Mouse (Mus musculus) liver, embryonic 14.5 days (tissue): ENCODE data around the gene Htr1a. TPM values are rescaled to one million over a fixed set of nuclear protein-coding genes. Genes with fewer than 3 reads are reported as not detected.

Experiments
- ATAC-seq: fragments of 200-750 bp; cut with Nextera tagmentation; 2 replicates; pipeline ENCODE4 v1.8.0; 2017; ENCODE audit warnings: moderate number of reproducible peaks, mild to moderate bottlenecking, moderate library complexity; ENCODE audit not compliant: insufficient read depth
- DNase-seq, 3 experiments: peaks; one replicate each; pipeline ENCODE4 v3.0.0-alpha.2; 2012 to 2013; ENCODE audit warnings: low read depth in 3 of 3, low spot score in 3 of 3
- H3K27ac ChIP-seq: fragments of 300-500 bp; sonication (generic); 2 replicates; pipeline ENCODE4 v1.5.1; 2014; ENCODE audit warnings: moderate library complexity, mild to moderate bottlenecking, control low read depth, inconsistent platforms
- H3K27me3 ChIP-seq: fragments of 300-500 bp; sonication (generic); 2 replicates; pipeline ENCODE4 v1.6.1; 2014; ENCODE audit warnings: mild to moderate bottlenecking, low read length, moderate library complexity; ENCODE audit not compliant: control insufficient read depth, insufficient read depth
- H3K36me3 ChIP-seq: fragments of 300-500 bp; sonication (generic); replicated peaks from 2 replicates; pipeline ENCODE4 v1.6.1; 2014; ENCODE audit warnings: low read depth; ENCODE audit not compliant: control insufficient read depth, insufficient read depth
- H3K4me1 ChIP-seq, 2 experiments: fragments of 200-500 bp in 1 of 2; fragments of 300-500 bp in 1 of 2; sonication (generic) in 1 of 2; replicated peaks; 2 replicates each; pipeline ENCODE4 v1.6.1; 2012 to 2014; ENCODE audit warnings: antibody characterized with exemption in 1 of 2, inconsistent platforms in 1 of 2, low read length in 1 of 2; ENCODE audit not compliant: control insufficient read depth in 2 of 2, insufficient read depth in 2 of 2
- H3K4me2 ChIP-seq: fragments of 300-500 bp; sonication (generic); 2 replicates; pipeline ENCODE4 v1.6.1; 2014; ENCODE audit warnings: low read depth, mild to moderate bottlenecking, control low read depth, moderate library complexity
- H3K4me3 ChIP-seq, 2 experiments: fragments of 200-500 bp in 1 of 2; fragments of 300-500 bp in 1 of 2; sonication (generic) in 1 of 2; 2 replicates each; pipeline ENCODE4 v1.5.1; 2012 to 2014; ENCODE audit warnings: low read depth in 2 of 2, low read length in 2 of 2, mild to moderate bottlenecking in 2 of 2, control low read depth in 1 of 2, inconsistent platforms in 1 of 2, moderate library complexity in 1 of 2; ENCODE audit not compliant: insufficient read depth in 1 of 2
- H3K9ac ChIP-seq: fragments of 300-500 bp; sonication (generic); replicated peaks from 2 replicates; pipeline ENCODE4 v1.6.1; 2014; ENCODE audit warnings: mild to moderate bottlenecking, control low read depth, moderate library complexity
- H3K9me3 ChIP-seq: fragments of 300-500 bp; sonication (generic); 2 replicates; pipeline ENCODE4 v1.6.1; 2016; ENCODE audit warnings: low read length, mixed read lengths; ENCODE audit not compliant: control insufficient read depth
- CTCF ChIP-seq: IDR thresholded peaks from 2 replicates; pipeline ENCODE4 v1.5.1; 2016; ENCODE audit warnings: antibody characterized with exemption, low read depth, control low read depth
- EP300 ChIP-seq: IDR thresholded peaks from 2 replicates; pipeline ENCODE4 v1.6.1; 2016; ENCODE audit warnings: antibody characterized with exemption, low read depth
- WGBS: fragments of 180-500 bp; shearing (Covaris S2); extraction: QIAGEN DNeasy Blood & Tissue Kit; methylation state at CpG from one replicate; pipeline ENCODE4 v1.1.7; 2014; ENCODE audit not compliant: insufficient replicate concordance; 5-methylcytosine and 5-hydroxymethylcytosine counted together
- polyA plus RNA-seq, 2 experiments: library from polyadenylated mRNA; depleted of rRNA in 1 of 2; stranded (reverse) in 1 of 2; unstranded in 1 of 2; fragments of >200 nt; fragmentation: Nextera tagmentation in 1 of 2; extraction: Ambion mirVana in 1 of 2; gene quantifications; 2 replicates each; pipeline versions ENCODE4 v1.2.1 to v1.2.3; 2012 to 2014

Gene Htr1a
- polyA plus RNA-seq, 2 experiments: not detected

DNA sequence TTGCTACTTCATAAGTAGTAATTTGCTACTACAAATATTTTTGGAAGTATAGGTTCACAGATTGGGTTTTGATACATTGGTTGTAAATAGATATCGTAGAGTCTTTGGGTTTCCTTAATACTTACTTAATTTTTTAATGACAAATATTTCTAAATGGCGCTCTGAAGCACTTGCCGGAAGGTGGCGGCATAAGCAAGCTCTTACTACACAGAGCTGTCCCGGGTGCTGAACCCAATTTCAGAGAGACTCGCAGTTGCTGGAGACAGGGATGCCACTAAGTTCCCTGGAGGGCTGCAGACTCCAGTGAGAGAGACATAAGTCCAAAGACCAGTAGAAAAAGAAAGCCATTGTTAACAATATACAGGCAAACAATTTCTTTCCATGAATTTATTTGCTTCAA lies 863 bp upstream of the Htr1a start:
- Histone ChIP-seq H3K9ac (no peak overlapping the region), H3K4me2 (no peak overlapping the region), H3K4me3 (no peak overlapping the region), H3K4me1 (no peaks in the 10 kb centered on the region), H3K27ac (no peak overlapping the region), H3K9me3 (no peaks in the 10 kb centered on the region), H3K36me3 (no peaks in the 10 kb centered on the region), H3K27me3 (peaks cover 20% of the 10 kb centered on the region)
- WGBS: 1% methylated on average over 6 of the region's 6 CpGs
- no peak for ATAC-seq
- peak; percentile 4 to 17 (median 6) for DNase-seq
- TF ChIP-seq EP300: no peak
- TF ChIP-seq CTCF: peak; percentile 58

- ATAC-seq: no peak
- no peaks in the 10 kb centered on the region for H3K36me3 ChIP-seq
- WGBS: 1% methylated on average over 15 of the region's 15 CpGs
- DNase-seq: no peak
- TF ChIP-seq EP300 (no peak), CTCF (no peak)
- H3K9me3 ChIP-seq: no peaks in the 10 kb centered on the region
- peaks cover 20% of the 10 kb centered on the region for H3K27me3 ChIP-seq
- H3K27ac ChIP-seq: no peak overlapping the region
- H3K9ac ChIP-seq: no peak overlapping the region
- H3K4me1 ChIP-seq: no peaks in the 10 kb centered on the region
- no peak overlapping the region for H3K4me3 ChIP-seq
- H3K4me2 ChIP-seq: no peak overlapping the region
Observed at GRCm38 (mm10) chr13:105443871-105444237, 415 bp downstream of the Htr1a start.

GRCm38 (mm10) chr13:105444238-105444894 lies 927 bp downstream of the Htr1a start:
- no peaks in the 10 kb centered on the region for H3K9me3 ChIP-seq
- no peaks in the 10 kb centered on the region for H3K36me3 ChIP-seq
- peaks cover 20% of the 10 kb centered on the region for H3K27me3 ChIP-seq
- no peak for ATAC-seq
- no peak overlapping the region for H3K9ac ChIP-seq
- H3K4me1 ChIP-seq: no peaks in the 10 kb centered on the region
- TF ChIP-seq CTCF: no peak
- 2% methylated on average over 39 of the region's 39 CpGs for WGBS
- no peak overlapping the region for H3K27ac ChIP-seq
- H3K4me2 ChIP-seq: no peak overlapping the region
- DNase-seq: no peak
- H3K4me3 ChIP-seq: no peak overlapping the region

GRCm38 (mm10) chr13:105444895-105445281 lies 1.4 kb downstream of the Htr1a start:
- Histone ChIP-seq H3K27ac (no peak overlapping the region), H3K4me1 (no peaks in the 10 kb centered on the region), H3K4me3 (no peak overlapping the region), H3K27me3 (peaks cover 20% of the 10 kb centered on the region), H3K36me3 (no peaks in the 10 kb centered on the region), H3K4me2 (no peak overlapping the region), H3K9me3 (no peaks in the 10 kb centered on the region), H3K9ac (no peak overlapping the region)
- WGBS: 3% methylated on average over 26 of the region's 26 CpGs
- no peak for ATAC-seq
- no peak for DNase-seq
- no peak for TF ChIP-seq EP300
- TF ChIP-seq CTCF: no peak

DNA sequence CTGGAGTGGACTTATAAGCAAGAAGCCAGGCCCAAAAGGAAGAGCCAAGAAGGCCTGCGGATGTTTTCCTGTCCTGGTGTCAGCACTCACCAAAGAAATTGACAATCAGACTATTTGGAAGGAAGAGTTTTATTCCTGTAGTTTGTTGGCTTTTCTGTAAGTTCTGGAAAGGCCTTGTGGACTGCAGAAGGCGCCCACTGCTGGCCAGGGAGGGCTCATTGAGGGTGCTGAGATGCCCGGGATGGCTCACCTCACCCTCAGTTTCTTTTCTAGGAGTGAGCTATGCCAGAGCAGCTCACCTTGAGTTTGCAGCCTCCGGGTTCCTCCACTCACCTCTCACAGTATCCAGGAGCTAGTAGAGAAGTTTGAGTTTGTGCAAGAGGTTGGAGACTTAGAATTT lies 2.8 kb downstream of the Htr1a start:
- Histone ChIP-seq H3K4me2 (no peak overlapping the region), H3K4me1 (no peaks in the 10 kb centered on the region), H3K9ac (no peak overlapping the region), H3K27me3 (peaks cover 20% of the 10 kb centered on the region), H3K4me3 (no peak overlapping the region), H3K9me3 (no peaks in the 10 kb centered on the region), H3K36me3 (no peaks in the 10 kb centered on the region), H3K27ac (no peak overlapping the region)
- ATAC-seq: no peak
- TF ChIP-seq CTCF (no peak), EP300 (no peak)
- DNase-seq: no peak
- 6% methylated on average over 4 of the region's 4 CpGs for WGBS

DNA sequence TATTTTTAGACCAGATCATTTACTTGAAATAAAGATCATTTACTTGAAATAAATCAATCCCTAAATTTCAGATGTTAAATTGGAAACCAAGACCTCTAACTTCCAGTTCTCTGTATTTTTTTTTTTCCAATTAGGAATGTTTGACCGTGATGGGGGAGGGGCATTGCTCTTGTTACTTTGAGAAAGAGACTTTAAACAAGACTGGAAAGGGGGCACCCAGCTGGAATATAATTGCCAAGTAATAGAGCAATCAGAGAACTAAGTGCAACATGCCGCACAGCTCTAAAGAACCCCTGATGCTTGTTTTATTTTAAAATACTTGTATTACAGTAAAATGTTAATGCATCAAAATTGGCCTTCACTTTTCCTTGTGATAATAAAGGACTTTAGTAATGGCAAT lies 4.3 kb downstream of the Htr1a start:
- no peak for ATAC-seq
- Histone ChIP-seq H3K27me3 (peaks cover 20% of the 10 kb centered on the region), H3K36me3 (no peaks in the 10 kb centered on the region), H3K4me3 (no peak overlapping the region), H3K9me3 (no peaks in the 10 kb centered on the region), H3K27ac (no peak overlapping the region), H3K4me2 (no peak overlapping the region), H3K4me1 (no peaks in the 10 kb centered on the region), H3K9ac (no peak overlapping the region)
- WGBS: 43% methylated on average over 2 of the region's 2 CpGs
- TF ChIP-seq CTCF: no peak
- TF ChIP-seq EP300: no peak
- DNase-seq: no peak
